ENCODE assay signal across 8 mouse cellular contexts in genomic region chr3:145923874-145924577, GRCm38 (mm10). TPM values are rescaled to one million over a fixed set of nuclear protein-coding genes. Genes with fewer than 3 reads are reported as not detected.
DNase-seq lines count a peak whose midpoint lies in the region; ATAC-seq and TF ChIP-seq lines count a peak whose summit lies in the region.

No protein-coding gene starts in this region.

- H3K9ac ChIP-seq in hindbrain, postnatal 0 days (replicated peaks; ENCODE audit: low read length): peak overlapping the region; percentile 91

- H3K4me3 ChIP-seq in gastrocnemius, adult 2 months: peak overlapping the region; percentile 85
- peak overlapping the region; percentile 93 for H3K4me3 ChIP-seq in hindbrain, postnatal 0 days (ENCODE audit: low read length)
- peak overlapping the region; percentile 86 for H3K4me3 ChIP-seq in left cerebral cortex, adult 2 months

- H3K27me3 ChIP-seq in hindbrain, postnatal 0 days (ENCODE audit: insufficient read depth, low read length): no peaks in the 10 kb centered on the region

- no peak for TF ChIP-seq CTCF in gastrocnemius, adult 2 months (IDR thresholded peaks at IDR 0.05)
- no peak for TF ChIP-seq CTCF in hindbrain, postnatal 0 days (IDR thresholded peaks at IDR 0.05; ENCODE audit: low read depth)
- TF ChIP-seq CTCF in left cerebral cortex, adult 2 months (IDR thresholded peaks at IDR 0.05): no peak

- peak overlapping the region; percentile 98 for H3K27ac ChIP-seq in gastrocnemius, adult 2 months
- H3K27ac ChIP-seq in hindbrain, postnatal 0 days: peak overlapping the region; percentile 95
- peak overlapping the region; percentile 94 for H3K27ac ChIP-seq in left cerebral cortex, adult 2 months

- H3K4me1 ChIP-seq in hindbrain, postnatal 0 days (ENCODE audit: insufficient read depth, low read length): 0 out of 2 replicates have a peak, but pooled peaks cover 9% of the 10 kb centered on the region

- peak; percentile 92 for ATAC-seq in common myeloid progenitor, adult 5-6 weeks (replicated peaks; ENCODE audit: low read depth, poor library complexity, severe bottlenecking)
- ATAC-seq in hindbrain, postnatal 0 days: peak; percentile 100
- ATAC-seq in megakaryocyte, adult 5-6 weeks (ENCODE audit: poor library complexity, severe bottlenecking): peak; percentile 85

- H3K4me2 ChIP-seq in hindbrain, postnatal 0 days (ENCODE audit: low read depth, low read length): peak overlapping the region; percentile 83

- DNase-seq in ZHBTc4 (ENCODE audit: low read depth, low spot score): peak; percentile 100
- DNase-seq in gastrocnemius, adult 2 months: peak; percentile 100
- peak; percentile 100 for DNase-seq in hindbrain, postnatal 0 days (ENCODE audit: low spot score)
- DNase-seq in left cerebral cortex, adult 2 months (ENCODE audit: extremely low spot score in 1 of 2, low spot score in 2 of 2): peak; percentile 97 to 99
- peak; percentile 96 to 98 for DNase-seq in right cerebral cortex, adult 2 months (ENCODE audit: low spot score in 2 of 2)
- peak; percentile 99 for DNase-seq in urinary bladder, postnatal 14 days (ENCODE audit: low spot score)

- H3K36me3 ChIP-seq in hindbrain, postnatal 0 days (ENCODE audit: insufficient read depth, low read length): no peaks in the 10 kb centered on the region

- under 1% methylated on average over 58 of the region's 58 CpGs for WGBS in hindbrain, postnatal 0 days

- intact Hi-C loops in gastrocnemius, adult 2 months (cut with DNase I): no loop called here
- intact Hi-C loops in left cerebral cortex, adult 2 months (cut with DNase I): no loop called here

- no peaks in the 10 kb centered on the region for H3K9me3 ChIP-seq in hindbrain, postnatal 0 days (ENCODE audit: low read length)

RNA-seq across cellular contexts. Expression of gene Bcl10, which starts 1.4 kb away (rescaled TPM):
- 50.3 and 52.5 TPM in 2 replicates for total RNA-seq in common myeloid progenitor, adult 5-6 weeks (2017)
- total RNA-seq in gastrocnemius, adult 2 months (2021): 1 to 10 TPM; 9.6 to 9.8 TPM
- 25.9 and 32.8 TPM in 2 replicates for total RNA-seq in hindbrain, postnatal 0 days (2014; rRNA removed)
- polyA plus RNA-seq in hindbrain, postnatal 0 days (2015; fragmentation: Nextera tagmentation; extraction: Ambion mirVana): 36.4 and 37.5 TPM in 2 replicates
- 10 to 100 TPM; 15.2 TPM for total RNA-seq in left cerebral cortex, adult 2 months (2021)
- 79.2 and 96.1 TPM in 2 replicates for total RNA-seq in megakaryocyte, adult 5-6 weeks (2015)
- total RNA-seq in megakaryocyte, adult 5-6 weeks (2017): 69.0 and 80.6 TPM in 2 replicates

RNA-seq across cellular contexts. Expression of gene 2410004B18Rik, which starts 13.8 kb away (rescaled TPM):
- total RNA-seq in common myeloid progenitor, adult 5-6 weeks (2017): 17.0 and 36.4 TPM in 2 replicates
- 10 to 100 TPM; 18.2 to 19.6 TPM for total RNA-seq in gastrocnemius, adult 2 months (2021)
- total RNA-seq in hindbrain, postnatal 0 days (2014; rRNA removed): 30.8 and 33.3 TPM in 2 replicates
- 69.5 and 75.0 TPM in 2 replicates for polyA plus RNA-seq in hindbrain, postnatal 0 days (2015; fragmentation: Nextera tagmentation; extraction: Ambion mirVana)
- 10 to 100 TPM; 35.8 to 37.5 TPM for total RNA-seq in left cerebral cortex, adult 2 months (2021)
- total RNA-seq in megakaryocyte, adult 5-6 weeks (2015): 33.0 and 47.7 TPM in 2 replicates
- total RNA-seq in megakaryocyte, adult 5-6 weeks (2017): 14.4 and 15.8 TPM in 2 replicates

Comparison
In these comparisons a context has a peak if more than half of its experiments do, and no peak if none do; other contexts are left out.
1. Peak in every context shown above with its lines: DNase-seq, ATAC-seq, H3K4me3 ChIP-seq and H3K27ac ChIP-seq.